Mouse (Mus musculus) megakaryocyte, adult 5-6 weeks (primary cell): ENCODE measurements around the gene Treh. TPM values are rescaled to one million over a fixed set of nuclear protein-coding genes. Genes with fewer than 3 reads are reported as not detected.

Experiments used
- ATAC-seq: 2 replicates; pipeline ENCODE4 v1.8.0; 2016; ENCODE audit warnings: mild to moderate bottlenecking, inconsistent platforms; ENCODE audit not compliant: poor library complexity, severe bottlenecking
- total RNA-seq, 2 experiments: library from RNA; stranded (forward) in 1 of 2; stranded (reverse) in 1 of 2; fragments of 153-499, 151-499 nt in 1 of 2; fragments of 221-1000, 200-1000 nt in 1 of 2; gene quantifications; 2 replicates each; pipeline versions ENCODE4 v1.2.3 to v1.2.4; 2015 to 2017

Treh gene
- total RNA-seq, 2 experiments from 2014 or later, result not detected

DNA sequence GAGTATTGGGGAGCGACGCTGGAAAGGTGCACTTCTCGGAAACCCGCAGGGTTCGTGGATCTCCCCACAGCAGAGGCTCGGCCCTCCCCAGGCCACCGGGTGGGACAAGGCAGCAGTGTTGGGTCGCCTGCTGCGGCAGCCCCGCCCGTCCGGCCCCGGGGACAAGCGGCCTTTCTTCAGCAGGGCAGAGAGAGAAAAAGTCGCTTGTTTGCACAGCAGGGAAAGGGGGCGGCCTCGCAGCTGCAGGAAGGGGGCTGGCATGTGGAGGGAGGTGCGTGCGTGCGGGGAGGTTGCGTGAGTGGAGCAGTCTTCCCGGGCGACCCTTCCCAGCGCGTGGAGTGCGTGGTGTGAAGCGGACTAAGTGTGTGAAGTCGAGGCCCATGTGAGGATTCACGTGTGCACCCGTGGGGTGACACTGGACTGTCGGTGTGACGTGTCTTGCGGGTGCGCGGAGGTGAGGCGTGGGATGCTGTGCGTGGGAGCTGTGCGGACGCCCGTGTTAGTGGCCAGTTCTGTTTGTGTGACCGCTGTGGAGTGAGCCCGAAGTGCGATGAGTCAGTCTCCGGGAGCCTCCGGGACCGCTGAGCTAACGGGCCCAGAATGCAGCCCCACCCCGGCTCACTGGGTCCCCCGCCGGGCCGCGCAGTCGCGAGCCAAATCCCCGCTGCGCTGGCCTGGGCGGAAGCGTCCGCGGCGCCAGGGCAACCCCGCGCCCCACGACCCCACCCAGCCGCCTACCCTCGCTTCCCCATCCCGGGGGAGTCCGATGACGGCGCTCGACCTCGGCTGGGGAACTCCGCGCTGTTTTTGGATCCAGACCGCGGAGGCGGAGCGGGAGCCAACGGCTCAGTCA lies 60.9 kb downstream of the Treh start:
- peak; percentile 55 for ATAC-seq

DNA sequence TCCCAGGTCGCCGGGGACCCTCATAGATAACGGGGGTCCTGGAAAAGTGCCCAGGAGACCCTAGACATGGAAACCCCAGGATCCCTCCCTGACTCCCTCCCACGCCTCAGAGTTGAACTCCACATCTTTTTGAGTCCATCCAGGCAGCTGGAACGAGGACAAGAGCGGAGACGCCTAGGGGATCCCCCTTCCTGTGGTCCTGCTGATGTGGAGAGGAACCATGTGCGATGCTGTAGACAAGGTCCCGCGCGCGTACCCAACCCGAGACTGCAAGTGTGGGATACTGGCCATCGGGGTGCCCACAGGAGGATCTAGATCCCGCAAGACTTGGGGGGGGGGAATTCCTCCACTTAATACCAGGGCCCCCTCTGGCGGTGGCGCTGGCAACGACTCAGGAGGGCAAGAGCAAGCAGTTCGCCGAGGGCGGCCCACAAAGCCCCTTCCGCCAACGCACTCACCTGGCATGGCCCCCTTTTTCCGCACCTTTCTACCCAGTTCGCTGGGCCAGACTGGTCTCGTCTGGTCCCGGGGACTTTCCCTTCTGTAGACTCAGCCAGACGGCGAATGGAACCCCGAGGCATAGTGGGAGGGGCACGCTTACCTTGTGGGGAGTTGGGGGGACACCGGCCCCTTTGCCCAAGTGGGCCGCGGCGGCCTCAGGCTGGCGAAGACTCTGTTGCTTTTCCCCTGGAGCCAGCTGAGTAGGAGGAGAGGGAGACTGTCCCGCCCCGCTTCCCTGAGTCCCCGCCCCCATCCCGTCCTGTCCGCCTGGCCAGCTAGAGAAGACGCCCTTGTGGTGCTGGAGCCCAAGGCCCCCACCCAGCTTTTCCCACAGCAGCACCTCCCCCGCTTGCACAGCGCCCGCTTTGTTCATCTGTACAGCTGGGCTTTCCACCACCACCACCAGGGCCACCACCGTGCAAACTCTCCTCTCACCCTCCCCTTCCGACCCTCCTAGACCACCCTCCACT lies 61.8 kb downstream of the Treh start, which contains the start of gene Phldb1:
Phldb1 (minus strand) TSS at position 675 of the 971 bp plus-strand sequence.
- ATAC-seq, result peak; percentile 46

DNA sequence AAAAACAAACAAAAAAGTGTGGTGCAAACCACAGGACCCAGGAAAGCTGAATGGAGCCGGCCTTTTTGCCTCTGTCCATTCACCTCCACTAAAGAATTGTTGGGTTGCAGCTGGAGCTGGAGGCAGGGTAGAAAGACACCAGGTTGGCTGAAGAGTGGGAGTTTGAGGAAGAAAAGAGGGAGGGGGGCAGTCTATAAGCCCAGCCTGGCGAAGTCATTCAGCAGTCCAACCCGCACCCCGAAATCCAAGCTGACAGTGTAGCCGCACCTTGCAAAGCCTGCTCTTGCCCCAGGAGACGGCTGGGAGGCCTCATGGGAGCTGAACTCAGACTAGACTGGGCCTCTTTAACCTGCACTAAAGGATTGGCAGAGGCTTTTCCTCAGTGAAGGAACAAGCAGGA lies 62.9 kb downstream of the Treh start:
- no peak for ATAC-seq

Other genes with a start within 250 kb of the Treh start
- not detected in 2 replicates for gene Foxr1, start 232.1 kb upstream of the Treh start, total RNA-seq (2015)
- gene Foxr1, start 232.1 kb upstream of the Treh start, total RNA-seq (2017), result not detected in 2 replicates
- not detected in 2 replicates for gene Upk2, start 218.3 kb upstream of the Treh start, total RNA-seq (2015)
- not detected in 2 replicates for gene Upk2, start 218.3 kb upstream of the Treh start, total RNA-seq (2017)
- 6.0 TPM in 2 replicates for gene Bcl9l, start 190.4 kb upstream of the Treh start, total RNA-seq (2015)
- gene Bcl9l, start 190.4 kb upstream of the Treh start, total RNA-seq (2017), result 2.6 and 3.0 TPM in 2 replicates
- not detected in 2 replicates for gene Cxcr5, start 111.4 kb upstream of the Treh start, total RNA-seq (2015)
- not detected in 2 replicates for gene Cxcr5, start 111.4 kb upstream of the Treh start, total RNA-seq (2017)
- 57.1 and 60.2 TPM in 2 replicates for gene Ddx6, start 68.3 kb upstream of the Treh start, total RNA-seq (2015)
- gene Ddx6, start 68.3 kb upstream of the Treh start, total RNA-seq (2017), result 71.2 and 88.8 TPM in 2 replicates
- gene Phldb1, start 62.0 kb downstream of the Treh start, total RNA-seq (2015), result 0.76 and 2.1 TPM in 2 replicates
- 2.0 and 2.6 TPM in 2 replicates for gene Phldb1, start 62.0 kb downstream of the Treh start, total RNA-seq (2017)
- gene Arcn1, start 94.6 kb downstream of the Treh start, total RNA-seq (2015), result 126 and 151 TPM in 2 replicates
- 165 and 172 TPM in 2 replicates for gene Arcn1, start 94.6 kb downstream of the Treh start, total RNA-seq (2017)
- 38.5 and 53.7 TPM in 2 replicates for gene Ift46, start 94.7 kb downstream of the Treh start, total RNA-seq (2015)
- 27.6 and 40.8 TPM in 2 replicates for gene Ift46, start 94.7 kb downstream of the Treh start, total RNA-seq (2017)
- 0.23 and 0.45 TPM in 2 replicates for gene Tmem25, start 126.1 kb downstream of the Treh start, total RNA-seq (2015)
- gene Tmem25, start 126.1 kb downstream of the Treh start, total RNA-seq (2017), result 0.16 and 0.51 TPM in 2 replicates
- 0.18 and 0.65 TPM in 2 replicates for gene Ttc36, start 129.8 kb downstream of the Treh start, total RNA-seq (2015)
- not detected in 2 replicates for gene Ttc36, start 129.8 kb downstream of the Treh start, total RNA-seq (2017)
- 32.8 and 44.7 TPM in 2 replicates for gene Kmt2a, start 208.1 kb downstream of the Treh start, total RNA-seq (2015)
- 5.5 and 15.9 TPM in 2 replicates for gene Kmt2a, start 208.1 kb downstream of the Treh start, total RNA-seq (2017)
- 490 and 523 TPM in 2 replicates for gene Atp5l, start 247.5 kb downstream of the Treh start, total RNA-seq (2015)
- gene Atp5l, start 247.5 kb downstream of the Treh start, total RNA-seq (2017), result 117 and 122 TPM in 2 replicates